Mouse (Mus musculus) olfactory bulb, adult 2 months (tissue): ENCODE measurements around the gene Mtmr11.

ENCODE experiments used
- CTCF ChIP-seq: fragments of 200-500 bp; IDR thresholded peaks from 2 replicates; pipeline ENCODE4 v1.5.1; 2012; ENCODE audit warnings: low read depth, mild to moderate bottlenecking, low read length, moderate library complexity; ENCODE audit not compliant: insufficient read depth
- POLR2A ChIP-seq: fragments of 200-500 bp; IDR thresholded peaks from 2 replicates; pipeline ENCODE4 v1.6.1; 2012; ENCODE audit warnings: mild to moderate bottlenecking, low read depth, low read length, moderate library complexity; ENCODE audit not compliant: insufficient read depth

- TF ChIP-seq CTCF, result no peak
- no peak for TF ChIP-seq POLR2A
These were observed 9.9 kb downstream of the Mtmr11 start for GRCm38 (mm10) chr3:96171583-96172196.
